ENCODE assay signal across 16 mouse cellular contexts in genomic region chr6:31292081-31292480, GRCm38 (mm10).
"Had no signal": no experiment of that assay in that cellular context is flagged by ENCODE, and none has a peak within 500 bp of the region (broad histone marks: within the 10 kb centered on the region; RNA-seq: fewer than 3 reads in every experiment).

No protein-coding gene starts in this region.

- H3K9ac ChIP-seq: neural tube, embryonic 12.5 days; neural tube, embryonic 13.5 days; neural tube, embryonic 15.5 days; stomach, embryonic 15.5 days had no signal

- H3K27me3 ChIP-seq: neural tube, embryonic 12.5 days; neural tube, embryonic 13.5 days; neural tube, embryonic 15.5 days; stomach, embryonic 15.5 days had no signal

- H3K9me3 ChIP-seq: neural tube, embryonic 12.5 days; neural tube, embryonic 13.5 days; neural tube, embryonic 15.5 days; stomach, embryonic 15.5 days had no signal

- H3K27ac ChIP-seq: neural tube, embryonic 12.5 days; neural tube, embryonic 13.5 days; neural tube, embryonic 15.5 days; stomach, embryonic 15.5 days; stomach, postnatal 0 days had no signal

- H3K4me3 ChIP-seq: neural tube, embryonic 12.5 days; neural tube, embryonic 13.5 days; neural tube, embryonic 15.5 days; stomach, embryonic 15.5 days had no signal

- H3K4me2 ChIP-seq: neural tube, embryonic 12.5 days; neural tube, embryonic 13.5 days; neural tube, embryonic 15.5 days; stomach, embryonic 15.5 days had no signal

- H3K4me1 ChIP-seq: neural tube, embryonic 12.5 days had no signal

- H3K36me3 ChIP-seq: neural tube, embryonic 12.5 days; neural tube, embryonic 13.5 days; neural tube, embryonic 15.5 days; stomach, embryonic 15.5 days had no signal

- DNase-seq: right cerebral cortex, adult 18-20 months; right cerebral cortex, postnatal 14 days; right cerebral cortex, postnatal 25 days; right cerebral cortex, postnatal 4 days; spleen, adult 18-20 months; thymus, adult 18-20 months; thymus, adult 2 months; thymus, postnatal 14 days; thymus, postnatal 25 days; thymus, postnatal 36 days; thymus, postnatal 4 days had no signal
